ENCODE assay signal across 13 mouse cellular contexts in the genomic region with DNA sequence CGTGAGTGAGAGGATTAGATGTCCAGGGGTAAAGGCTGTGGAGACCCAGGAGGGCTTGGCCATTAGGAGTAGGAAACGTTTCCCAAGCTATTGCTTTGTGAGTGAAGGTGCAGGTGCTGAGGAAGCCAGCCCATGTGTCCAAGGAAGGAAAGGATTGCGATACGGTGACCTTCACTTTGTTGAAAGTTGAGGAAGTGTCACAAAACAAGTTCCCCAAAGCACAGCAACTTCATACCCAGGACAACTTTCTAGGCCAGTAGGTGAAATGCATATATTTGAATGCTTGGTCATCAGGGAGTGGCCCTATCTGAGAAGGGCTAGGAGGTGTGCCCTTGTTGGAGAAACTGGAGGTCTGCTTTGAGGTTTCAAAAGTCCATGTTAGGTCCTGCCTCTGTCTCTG.
"Had no signal": no experiment of that assay in that cellular context is flagged by ENCODE, and none has a peak within 500 bp of the region (broad histone marks: within the 10 kb centered on the region; RNA-seq: fewer than 3 reads in every experiment).

No protein-coding gene starts in this region.

- H3K4me1 ChIP-seq: intestine, embryonic 15.5 days; neural tube, embryonic 12.5 days; stomach, embryonic 15.5 days had no signal

- H3K27me3 ChIP-seq: intestine, embryonic 15.5 days; kidney, embryonic 15.5 days; limb, embryonic 15.5 days; neural tube, embryonic 12.5 days; stomach, embryonic 15.5 days had no signal

- H3K4me2 ChIP-seq: intestine, embryonic 15.5 days; kidney, embryonic 15.5 days; limb, embryonic 15.5 days; neural tube, embryonic 12.5 days; stomach, embryonic 15.5 days had no signal

- DNase-seq: kidney, adult 2 months; kidney, postnatal 14 days; left cerebral cortex, postnatal 4 days; lung, adult 18-20 months; midbrain, embryonic 14.5 days; retina, postnatal 1 day; thymus, postnatal 36 days had no signal

- H3K9me3 ChIP-seq: intestine, embryonic 15.5 days; kidney, embryonic 15.5 days; limb, embryonic 15.5 days; midbrain, embryonic 10.5 days; neural tube, embryonic 12.5 days; stomach, embryonic 15.5 days had no signal

- H3K27ac ChIP-seq: intestine, embryonic 15.5 days; kidney, embryonic 15.5 days; limb, embryonic 15.5 days; midbrain, embryonic 10.5 days; neural tube, embryonic 12.5 days; stomach, embryonic 15.5 days had no signal

- H3K9ac ChIP-seq: intestine, embryonic 15.5 days; kidney, embryonic 15.5 days; limb, embryonic 15.5 days; neural tube, embryonic 12.5 days; stomach, embryonic 15.5 days had no signal

- H3K4me3 ChIP-seq: intestine, embryonic 15.5 days; kidney, embryonic 15.5 days; limb, embryonic 15.5 days; midbrain, embryonic 10.5 days; neural tube, embryonic 12.5 days; stomach, embryonic 15.5 days had no signal

- H3K36me3 ChIP-seq: intestine, embryonic 15.5 days; kidney, embryonic 15.5 days; limb, embryonic 15.5 days; midbrain, embryonic 10.5 days; neural tube, embryonic 12.5 days; stomach, embryonic 15.5 days had no signal
